Mouse (Mus musculus): Measurements from ENCODE around the gene Podxl2. TPM values are rescaled to one million over a fixed set of nuclear protein-coding genes. Genes with fewer than 3 reads are reported as not detected.

Gene Podxl2
- polyA plus RNA-seq, 1 experiment from 2014 or later, result 126 TPM

- Histone ChIP-seq H3K27ac (replicated peaks) (no peak overlapping the region), H3K9me3 (replicated peaks) (no peaks in the 10 kb centered on the region), H3K4me1 (peaks cover 42% of the 10 kb centered on the region), H3K36me3 (peaks cover 6% of the 10 kb centered on the region; the same call in 1 of the 2 replicates), H3K9ac (peak overlapping the region; percentile 84; the same call in 1 of the 2 replicates), H3K27me3 (no peaks in the 10 kb centered on the region), H3K4me2 (replicated peaks) (peak overlapping the region; percentile 97), H3K4me3 (replicated peaks) (peak overlapping the region; percentile 83)
- WGBS, result 65% methylated on average over 5 of the region's 5 CpGs
- ATAC-seq (ENCODE audit: insufficient number of reproducible peaks, low FRiP score, low TSS enrichment, low read depth), result no peak
Measured at GRCm38 (mm10) chr6:88903708-88904107, 28.9 kb upstream of the Podxl2 start.

- Histone ChIP-seq H3K4me1 (peaks cover 47% of the 10 kb centered on the region), H3K9ac (peak within 1 kb of the TSS; percentile 84), H3K27me3 (no peaks in the 10 kb centered on the region), H3K27ac (replicated peaks) (peak within 1 kb of the TSS; percentile 96), H3K36me3 (no peaks in the 10 kb centered on the region), H3K9me3 (replicated peaks) (no peaks in the 10 kb centered on the region), H3K4me2 (replicated peaks) (peak within 1 kb of the TSS; percentile 97), H3K4me3 (replicated peaks) (peak within 1 kb of the TSS; percentile 83)
- WGBS, result 0% methylated on average over 66 of the region's 66 CpGs
- ATAC-seq (ENCODE audit: insufficient number of reproducible peaks, low FRiP score, low TSS enrichment, low read depth), result peak; percentile 89
Measured at GRCm38 (mm10) chr6:88901947-88902820, 27.3 kb upstream of the Podxl2 start, which contains the start of gene Tpra1. Tpra1 (plus strand) TSS chr6:88902251.

- H3K4me3 ChIP-seq (replicated peaks), result peak overlapping the region; percentile 83
- H3K9ac ChIP-seq, result peak overlapping the region; percentile 84
- peak overlapping the region; percentile 97 for H3K4me2 ChIP-seq (replicated peaks)
- 4% methylated on average over 5 of the region's 5 CpGs for WGBS
- peaks cover 52% of the 10 kb centered on the region for H3K4me1 ChIP-seq
- H3K9me3 ChIP-seq (replicated peaks), result no peaks in the 10 kb centered on the region
- H3K36me3 ChIP-seq, result 0 out of 2 replicates have a peak, but pooled peaks cover 3% of the 10 kb centered on the region
- no peak for ATAC-seq (ENCODE audit: insufficient number of reproducible peaks, low FRiP score, low TSS enrichment, low read depth)
- H3K27ac ChIP-seq (replicated peaks), result peak overlapping the region; percentile 96
- no peaks in the 10 kb centered on the region for H3K27me3 ChIP-seq
Measured at GRCm38 (mm10) chr6:88901471-88901870, 26.6 kb upstream of the Podxl2 start.

GRCm38 (mm10) chr6:88899628-88900027 is 24.8 kb upstream of the Podxl2 start:
- Histone ChIP-seq H3K4me3 (replicated peaks) (no peak overlapping the region), H3K9me3 (replicated peaks) (no peaks in the 10 kb centered on the region), H3K4me2 (replicated peaks) (no peak overlapping the region), H3K27me3 (no peaks in the 10 kb centered on the region), H3K36me3 (peaks cover 20% of the 10 kb centered on the region), H3K9ac (no peak overlapping the region), H3K4me1 (peaks cover 42% of the 10 kb centered on the region), H3K27ac (replicated peaks) (no peak overlapping the region)
- no peak for ATAC-seq (ENCODE audit: insufficient number of reproducible peaks, low FRiP score, low TSS enrichment, low read depth)
- 91% methylated on average over 2 of the region's 2 CpGs for WGBS

- Histone ChIP-seq H3K4me3 (replicated peaks) (peak overlapping the region; percentile 64), H3K9me3 (replicated peaks) (no peaks in the 10 kb centered on the region), H3K4me2 (replicated peaks) (peak overlapping the region; percentile 69), H3K27me3 (no peaks in the 10 kb centered on the region), H3K27ac (replicated peaks) (peak overlapping the region; percentile 39; the same call in 1 of the 2 replicates), H3K36me3 (peaks cover 26% of the 10 kb centered on the region), H3K4me1 (peaks cover 36% of the 10 kb centered on the region), H3K9ac (no peak overlapping the region; the same call in 1 of the 2 replicates)
- no peak for ATAC-seq (ENCODE audit: insufficient number of reproducible peaks, low FRiP score, low TSS enrichment, low read depth)
- 55% methylated on average over 4 of the region's 4 CpGs for WGBS
Measured at GRCm38 (mm10) chr6:88899086-88899485, 24.2 kb upstream of the Podxl2 start.

GRCm38 (mm10) chr6:88898534-88899048 is 23.7 kb upstream of the Podxl2 start, which contains the start of gene Mcm2:
Mcm2 (minus strand) TSS chr6:88898780.
- whole genome bisulfite sequencing, result under 1% methylated on average over 33 of the region's 33 CpGs
- ATAC-seq (ENCODE audit: insufficient number of reproducible peaks, low FRiP score, low TSS enrichment, low read depth), result peak; percentile 83
- Histone ChIP-seq H3K36me3 (peaks cover 30% of the 10 kb centered on the region), H3K4me1 (peaks cover 31% of the 10 kb centered on the region), H3K9me3 (replicated peaks) (no peaks in the 10 kb centered on the region), H3K4me2 (replicated peaks) (peak within 1 kb of the TSS; percentile 69), H3K27ac (replicated peaks) (peak within 1 kb of the TSS; percentile 82), H3K9ac (peak within 1 kb of the TSS; percentile 61), H3K27me3 (no peaks in the 10 kb centered on the region), H3K4me3 (replicated peaks) (peak within 1 kb of the TSS; percentile 64)

GRCm38 (mm10) chr6:88897246-88897645 is 22.4 kb upstream of the Podxl2 start:
- ATAC-seq (ENCODE audit: insufficient number of reproducible peaks, low FRiP score, low TSS enrichment, low read depth), result no peak
- whole genome bisulfite sequencing, result 75% methylated on average over 7 of the region's 7 CpGs
- Histone ChIP-seq H3K9ac (0 out of 2 replicates have a peak overlapping the region, but pooled peaks have one; percentile 4), H3K36me3 (peaks cover 43% of the 10 kb centered on the region), H3K4me2 (replicated peaks) (peak overlapping the region; percentile 69), H3K27ac (replicated peaks) (no peak overlapping the region), H3K4me1 (peaks cover 23% of the 10 kb centered on the region), H3K27me3 (no peaks in the 10 kb centered on the region), H3K4me3 (replicated peaks) (peak overlapping the region; percentile 64), H3K9me3 (replicated peaks) (no peaks in the 10 kb centered on the region)

GRCm38 (mm10) chr6:88895943-88896342 is 21.1 kb upstream of the Podxl2 start:
- no peaks in the 10 kb centered on the region for H3K27me3 ChIP-seq
- no peak overlapping the region for H3K9ac ChIP-seq
- H3K4me2 ChIP-seq (replicated peaks), result no peak overlapping the region
- H3K4me3 ChIP-seq (replicated peaks), result no peak overlapping the region
- no peak overlapping the region for H3K27ac ChIP-seq (replicated peaks)
- H3K4me1 ChIP-seq, result peaks cover 15% of the 10 kb centered on the region
- no peak for ATAC-seq (ENCODE audit: insufficient number of reproducible peaks, low FRiP score, low TSS enrichment, low read depth)
- 85% methylated on average over 6 of the region's 6 CpGs for WGBS
- H3K36me3 ChIP-seq, result peaks cover 56% of the 10 kb centered on the region
- no peaks in the 10 kb centered on the region for H3K9me3 ChIP-seq (replicated peaks)

GRCm38 (mm10) chr6:88893559-88893958 is 18.7 kb upstream of the Podxl2 start:
- Histone ChIP-seq H3K9ac (no peak overlapping the region), H3K4me2 (replicated peaks) (no peak overlapping the region), H3K4me1 (peaks cover 13% of the 10 kb centered on the region), H3K9me3 (replicated peaks) (no peaks in the 10 kb centered on the region), H3K4me3 (replicated peaks) (no peak overlapping the region), H3K36me3 (peaks cover 80% of the 10 kb centered on the region), H3K27me3 (no peaks in the 10 kb centered on the region), H3K27ac (replicated peaks) (no peak overlapping the region)
- WGBS, result 60% methylated on average over 5 of the region's 5 CpGs
- no peak for ATAC-seq (ENCODE audit: insufficient number of reproducible peaks, low FRiP score, low TSS enrichment, low read depth)

- no peak for ATAC-seq (ENCODE audit: insufficient number of reproducible peaks, low FRiP score, low TSS enrichment, low read depth)
- Histone ChIP-seq H3K36me3 (peaks cover 98% of the 10 kb centered on the region), H3K9me3 (replicated peaks) (no peaks in the 10 kb centered on the region), H3K4me3 (replicated peaks) (no peak overlapping the region), H3K4me2 (replicated peaks) (no peak overlapping the region), H3K27ac (replicated peaks) (no peak overlapping the region), H3K9ac (no peak overlapping the region), H3K27me3 (no peaks in the 10 kb centered on the region), H3K4me1 (no peaks in the 10 kb centered on the region)
- WGBS, result 82% methylated on average over 7 of the region's 7 CpGs
Measured at GRCm38 (mm10) chr6:88890832-88891231, 16.0 kb upstream of the Podxl2 start.

- ATAC-seq (ENCODE audit: insufficient number of reproducible peaks, low FRiP score, low TSS enrichment, low read depth), result no peak
- Histone ChIP-seq H3K27ac (replicated peaks) (no peak overlapping the region), H3K4me3 (replicated peaks) (no peak overlapping the region), H3K4me2 (replicated peaks) (no peak overlapping the region), H3K4me1 (no peaks in the 10 kb centered on the region), H3K9me3 (replicated peaks) (no peaks in the 10 kb centered on the region), H3K36me3 (peaks cover 98% of the 10 kb centered on the region), H3K27me3 (no peaks in the 10 kb centered on the region), H3K9ac (no peak overlapping the region)
- WGBS, result 90% methylated on average over 13 of the region's 13 CpGs
Measured at GRCm38 (mm10) chr6:88889410-88890042, 14.7 kb upstream of the Podxl2 start.

All from embryonic facial prominence, embryonic 15.5 days (tissue).